Mouse (Mus musculus): ENCODE data around the gene Chpf. TPM values are rescaled to one million over a fixed set of nuclear protein-coding genes. Genes with fewer than 3 reads are reported as not detected.

Chpf gene
- total and polyA plus RNA-seq, 3 experiments, result 23.2 to 37.8 (median 25.0) TPM

- intact Hi-C loops (cut with DNase I), result no loop called here
- WGBS, result 68% methylated on average over 13 of the region's 13 CpGs
- no peak overlapping the region for H3K4me3 ChIP-seq
- peaks cover 2% of the 10 kb centered on the region; the same call in 1 of the 2 replicates for H3K27me3 ChIP-seq (ENCODE audit: control insufficient read depth, insufficient read depth, low read length)
- DNase-seq, result no peak
- no peaks in the 10 kb centered on the region for H3K36me3 ChIP-seq (ENCODE audit: control insufficient read depth, insufficient read depth, low read length)
- TF ChIP-seq POLR2A (IDR thresholded peaks at IDR 0.05; ENCODE audit: insufficient read depth, low read depth, low read length) (no peak), EP300 (IDR thresholded peaks at IDR 0.05; ENCODE audit: insufficient read depth, low read depth, low read length) (no peak)
- no peak overlapping the region for H3K27ac ChIP-seq
- H3K4me1 ChIP-seq (ENCODE audit: control insufficient read depth, insufficient read depth, low read length), result no peaks in the 10 kb centered on the region
- H3K9ac ChIP-seq (ENCODE audit: low read depth, low read length), result no peak overlapping the region
- H3K79me2 ChIP-seq (replicated peaks; ENCODE audit: control insufficient read depth, insufficient read depth, low read length), result no peaks in the 10 kb centered on the region
Observed at GRCm38 (mm10) chr1:75443247-75444024, 35.7 kb downstream of the Chpf start.

- H3K9ac ChIP-seq (ENCODE audit: low read depth, low read length), result no peak overlapping the region
- H3K36me3 ChIP-seq (ENCODE audit: control insufficient read depth, insufficient read depth, low read length), result no peaks in the 10 kb centered on the region
- H3K4me3 ChIP-seq, result no peak overlapping the region
- DNase-seq, result no peak
- 77% methylated on average over 8 of the region's 8 CpGs for whole genome bisulfite sequencing
- H3K27me3 ChIP-seq (ENCODE audit: control insufficient read depth, insufficient read depth, low read length), result peaks cover 2% of the 10 kb centered on the region; the same call in 1 of the 2 replicates
- no peak for TF ChIP-seq EP300 (IDR thresholded peaks at IDR 0.05; ENCODE audit: insufficient read depth, low read depth, low read length)
- TF ChIP-seq POLR2A (IDR thresholded peaks at IDR 0.05; ENCODE audit: insufficient read depth, low read depth, low read length), result no peak
- no peak for TF ChIP-seq CTCF (IDR thresholded peaks at IDR 0.05)
- intact Hi-C loops (cut with DNase I), result no loop called here
- no peaks in the 10 kb centered on the region for H3K4me1 ChIP-seq (ENCODE audit: control insufficient read depth, insufficient read depth, low read length)
- H3K27ac ChIP-seq, result no peak overlapping the region
- no peaks in the 10 kb centered on the region for H3K79me2 ChIP-seq (replicated peaks; ENCODE audit: control insufficient read depth, insufficient read depth, low read length)
Observed at GRCm38 (mm10) chr1:75442811-75443210, 36.3 kb downstream of the Chpf start.

GRCm38 (mm10) chr1:75442171-75442570, 36.9 kb downstream of the Chpf start:
- TF ChIP-seq POLR2A (IDR thresholded peaks at IDR 0.05; ENCODE audit: insufficient read depth, low read depth, low read length) (no peak), CTCF (IDR thresholded peaks at IDR 0.05) (no peak), EP300 (IDR thresholded peaks at IDR 0.05; ENCODE audit: insufficient read depth, low read depth, low read length) (no peak)
- 87% methylated on average over 9 of the region's 9 CpGs for WGBS
- no peak for DNase-seq
- Histone ChIP-seq H3K9ac (ENCODE audit: low read depth, low read length) (no peak overlapping the region), H3K4me3 (no peak overlapping the region), H3K4me1 (ENCODE audit: control insufficient read depth, insufficient read depth, low read length) (no peaks in the 10 kb centered on the region), H3K27ac (no peak overlapping the region), H3K27me3 (ENCODE audit: control insufficient read depth, insufficient read depth, low read length) (peaks cover 2% of the 10 kb centered on the region; the same call in 1 of the 2 replicates), H3K79me2 (replicated peaks; ENCODE audit: control insufficient read depth, insufficient read depth, low read length) (no peaks in the 10 kb centered on the region), H3K36me3 (ENCODE audit: control insufficient read depth, insufficient read depth, low read length) (no peaks in the 10 kb centered on the region)
- intact Hi-C loops (cut with DNase I), result no loop called here

DNA sequence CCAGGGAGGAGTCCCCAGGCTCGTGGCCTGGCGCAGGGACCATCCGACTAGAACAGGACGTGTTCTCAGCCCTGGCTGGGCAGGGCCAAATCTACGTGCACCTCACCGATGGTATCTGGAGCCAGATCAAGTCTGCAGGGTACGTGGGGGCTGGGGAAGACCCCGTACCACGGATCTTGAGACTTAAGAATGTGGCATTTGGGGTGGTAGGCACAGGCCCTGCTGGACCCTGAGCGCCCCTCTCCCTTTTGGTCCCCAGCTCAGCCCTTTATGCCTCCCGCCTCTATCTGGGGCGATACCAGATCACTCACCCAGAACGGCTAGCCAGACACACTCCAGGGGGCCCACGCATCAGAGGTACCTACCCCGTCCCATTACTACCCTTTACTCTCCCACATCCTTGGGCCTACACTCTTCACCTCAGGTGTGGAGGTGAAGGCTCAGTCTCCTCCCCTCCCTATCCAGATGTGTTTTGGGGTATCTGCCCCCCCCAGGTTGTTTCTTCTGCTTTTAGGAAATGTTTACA, 37.6 kb downstream of the Chpf start:
- Histone ChIP-seq H3K27ac (no peak overlapping the region), H3K4me1 (ENCODE audit: control insufficient read depth, insufficient read depth, low read length) (no peaks in the 10 kb centered on the region), H3K36me3 (ENCODE audit: control insufficient read depth, insufficient read depth, low read length) (no peaks in the 10 kb centered on the region), H3K79me2 (replicated peaks; ENCODE audit: control insufficient read depth, insufficient read depth, low read length) (no peaks in the 10 kb centered on the region), H3K4me3 (no peak overlapping the region), H3K9ac (ENCODE audit: low read depth, low read length) (no peak overlapping the region), H3K27me3 (ENCODE audit: control insufficient read depth, insufficient read depth, low read length) (no peaks in the 10 kb centered on the region)
- intact Hi-C loops (cut with DNase I), result no loop called here
- TF ChIP-seq CTCF (IDR thresholded peaks at IDR 0.05) (no peak), POLR2A (IDR thresholded peaks at IDR 0.05; ENCODE audit: insufficient read depth, low read depth, low read length) (no peak), EP300 (IDR thresholded peaks at IDR 0.05; ENCODE audit: insufficient read depth, low read depth, low read length) (no peak)
- WGBS, result 90% methylated on average over 15 of the region's 15 CpGs
- DNase-seq, result no peak

DNA sequence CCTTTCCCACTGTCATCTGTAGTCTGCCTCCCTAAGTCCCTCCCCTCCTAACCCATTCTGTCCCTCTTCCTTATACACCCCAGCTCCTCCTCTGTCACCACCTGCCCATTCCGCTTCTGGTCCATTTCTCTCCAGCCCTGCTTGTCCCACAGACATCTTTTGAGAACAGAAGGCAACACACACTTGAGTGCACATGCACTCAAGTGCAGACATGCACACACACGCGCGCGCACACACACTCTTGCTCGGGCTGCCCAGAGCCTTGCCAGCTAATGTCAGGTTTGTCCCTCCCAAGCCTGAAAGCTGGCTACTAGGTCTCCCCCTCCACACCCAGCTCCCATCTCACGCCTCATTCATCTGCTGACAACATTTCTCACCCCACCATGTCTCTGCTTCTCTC, 38.4 kb downstream of the Chpf start:
- no peak overlapping the region for H3K9ac ChIP-seq (ENCODE audit: low read depth, low read length)
- no peak overlapping the region for H3K4me3 ChIP-seq
- peaks cover under 1% of the 10 kb centered on the region for H3K4me1 ChIP-seq (ENCODE audit: control insufficient read depth, insufficient read depth, low read length)
- TF ChIP-seq POLR2A (IDR thresholded peaks at IDR 0.05; ENCODE audit: insufficient read depth, low read depth, low read length) (no peak), CTCF (IDR thresholded peaks at IDR 0.05) (no peak)
- 95% methylated on average over 7 of the region's 7 CpGs for WGBS
- H3K79me2 ChIP-seq (replicated peaks; ENCODE audit: control insufficient read depth, insufficient read depth, low read length), result no peaks in the 10 kb centered on the region
- intact Hi-C loops (cut with DNase I), result no loop called here
- DNase-seq, result no peak
- no peak overlapping the region for H3K27ac ChIP-seq
- no peaks in the 10 kb centered on the region for H3K27me3 ChIP-seq (ENCODE audit: control insufficient read depth, insufficient read depth, low read length)
- H3K36me3 ChIP-seq (ENCODE audit: control insufficient read depth, insufficient read depth, low read length), result no peaks in the 10 kb centered on the region

DNA sequence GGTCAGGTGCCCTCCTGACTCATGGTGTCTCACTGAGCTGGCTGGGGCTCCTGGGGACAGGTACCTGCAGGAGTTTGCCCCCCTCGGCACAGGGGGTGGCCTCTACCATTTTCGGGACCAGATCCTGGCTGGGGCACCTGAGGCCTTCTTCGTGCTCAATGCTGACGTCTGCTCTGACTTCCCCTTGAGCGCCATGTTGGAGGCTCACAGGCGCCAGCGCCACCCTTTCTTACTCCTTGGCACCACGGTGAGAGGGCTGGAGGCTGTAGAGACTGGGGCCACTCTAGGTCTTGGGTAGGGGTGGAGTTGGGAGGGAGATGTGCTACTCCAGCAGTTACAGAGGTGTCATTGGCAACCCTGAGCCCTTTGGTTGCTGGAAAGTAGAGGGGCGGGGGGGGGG, 40.3 kb downstream of the Chpf start:
- TF ChIP-seq POLR2A (IDR thresholded peaks at IDR 0.05; ENCODE audit: insufficient read depth, low read depth, low read length), result no peak
- TF ChIP-seq CTCF (IDR thresholded peaks at IDR 0.05), result no peak
- TF ChIP-seq EP300 (IDR thresholded peaks at IDR 0.05; ENCODE audit: insufficient read depth, low read depth, low read length), result no peak
- Histone ChIP-seq H3K4me3 (no peak overlapping the region), H3K9ac (ENCODE audit: low read depth, low read length) (no peak overlapping the region), H3K4me1 (ENCODE audit: control insufficient read depth, insufficient read depth, low read length) (peaks cover 2% of the 10 kb centered on the region), H3K79me2 (replicated peaks; ENCODE audit: control insufficient read depth, insufficient read depth, low read length) (no peaks in the 10 kb centered on the region), H3K27me3 (ENCODE audit: control insufficient read depth, insufficient read depth, low read length) (no peaks in the 10 kb centered on the region), H3K27ac (no peak overlapping the region), H3K36me3 (ENCODE audit: control insufficient read depth, insufficient read depth, low read length) (no peaks in the 10 kb centered on the region)
- DNase-seq, result no peak
- WGBS, result 89% methylated on average over 8 of the region's 9 CpGs
- intact Hi-C loops (cut with DNase I), result loop anchor here (10.0 kb wide), 1 partner anchor 244 kb away; the partner anchor contains the start of genes Ankzf1 and Atg9a
